Mouse (Mus musculus) bone marrow, adult 2 months (tissue): ENCODE results near the gene Acat3. TPM values are rescaled to one million over a fixed set of nuclear protein-coding genes. Genes with fewer than 3 reads are reported as not detected.
"Not testable (repeated sequence)": the region's sequence is repeated elsewhere in the genome, so short reads cannot be mapped to it uniquely, and the experiment has no call there.

ENCODE experiments used
- H3K27ac ChIP-seq: fragments of 200-500 bp; 2 replicates; pipeline ENCODE4 v1.5.1; 2012; ENCODE audit warnings: low read depth, mild to moderate bottlenecking, control low read depth, inconsistent platforms, low read length; ENCODE audit not compliant: control insufficient read depth, poor library complexity, insufficient read depth
- H3K4me1 ChIP-seq: fragments of 200-500 bp; 2 replicates; pipeline ENCODE4 v1.6.1; 2011; ENCODE audit warnings: low read length; ENCODE audit not compliant: control insufficient read depth, insufficient read depth
- H3K4me3 ChIP-seq: fragments of 200-500 bp; replicated peaks from 2 replicates; pipeline ENCODE3; 2011; ENCODE audit warnings: mild to moderate bottlenecking, low read depth, low read length, control low read depth; ENCODE audit not compliant: control insufficient read depth
- CTCF ChIP-seq: fragments of 200-500 bp; IDR thresholded peaks from 2 replicates; pipeline ENCODE4 v1.5.1; 2011; ENCODE audit warnings: low read length, control low read depth; ENCODE audit not compliant: control insufficient read depth, insufficient read depth
- POLR2A ChIP-seq: fragments of 200-500 bp; IDR thresholded peaks from 2 replicates; pipeline ENCODE4 v1.6.1; 2011; ENCODE audit warnings: low read depth, mild to moderate bottlenecking, control low read depth, low read length, borderline replicate concordance; ENCODE audit not compliant: control insufficient read depth
- WGBS: fragments of 180-500 bp; shearing (Covaris S2); methylation state at CpG from one replicate; pipeline ENCODE4 v1.1.7; 2018; 5-methylcytosine and 5-hydroxymethylcytosine counted together
- polyA plus RNA-seq: library from polyadenylated mRNA; stranded (reverse); fragments of >200 nt; gene quantifications from 2 replicates; pipeline ENCODE4 v1.2.4, GENCODE M21; 2011; ENCODE audit warnings: low replicate concordance; ENCODE audit not compliant: missing spikeins, insufficient read depth, insufficient read length

Gene Acat3
- polyA plus RNA-seq, 1 experiment = 1.2 TPM

DNA sequence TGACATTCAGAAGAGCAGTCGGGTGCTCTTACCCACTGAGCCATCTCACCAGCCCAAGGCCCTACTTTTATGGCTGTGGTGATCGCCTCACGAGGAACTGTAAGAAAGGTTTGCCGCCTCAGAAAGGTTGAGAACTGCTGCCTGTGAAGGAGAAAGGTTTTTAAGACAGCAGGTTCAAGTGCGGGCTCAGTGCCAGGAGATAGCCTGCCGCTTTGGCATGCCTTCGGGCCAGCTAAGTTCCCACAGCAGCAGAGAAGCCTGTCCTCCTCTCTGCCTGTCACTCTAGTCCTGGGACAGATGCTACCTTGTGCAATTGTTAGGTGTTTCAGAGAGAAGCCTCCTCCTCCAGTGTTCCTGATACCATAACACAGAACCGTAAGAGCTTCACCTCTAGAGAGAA lies 16.3 kb upstream of the Acat3 start:
- 88% methylated on average over 8 of the region's 8 CpGs for WGBS
- no peak overlapping the region for H3K27ac ChIP-seq
- no peak for TF ChIP-seq CTCF
- TF ChIP-seq POLR2A = no peak
- H3K4me1 ChIP-seq = no peaks in the 10 kb centered on the region; the same call in 1 of the 2 replicates
- no peak overlapping the region for H3K4me3 ChIP-seq

DNA sequence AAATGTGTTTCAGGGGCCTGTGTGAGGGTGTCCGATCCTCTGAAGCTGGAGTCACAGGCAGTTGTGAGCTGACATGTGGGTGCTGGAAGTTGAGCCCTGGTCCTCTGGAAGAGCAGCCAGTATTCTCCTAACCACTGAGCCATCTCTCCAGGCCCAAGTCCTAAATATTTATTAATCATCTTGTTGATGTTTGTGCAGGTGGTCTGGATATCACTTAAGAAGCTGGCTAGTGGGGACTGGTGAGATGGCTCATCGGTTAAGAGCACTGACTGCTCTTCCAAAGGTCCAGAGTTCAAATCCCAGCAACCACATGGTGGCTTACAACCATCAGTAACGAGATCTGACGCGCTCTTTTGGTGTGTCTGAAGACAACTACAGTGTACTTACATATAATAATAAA lies 9.3 kb upstream of the Acat3 start:
- Histone ChIP-seq H3K4me1 (no peaks in the 10 kb centered on the region; the same call in 1 of the 2 replicates), H3K27ac (no peak overlapping the region), H3K4me3 (no peak overlapping the region)
- TF ChIP-seq POLR2A (no peak), CTCF (no peak)
- 92% methylated on average over 5 of the region's 5 CpGs for WGBS

DNA sequence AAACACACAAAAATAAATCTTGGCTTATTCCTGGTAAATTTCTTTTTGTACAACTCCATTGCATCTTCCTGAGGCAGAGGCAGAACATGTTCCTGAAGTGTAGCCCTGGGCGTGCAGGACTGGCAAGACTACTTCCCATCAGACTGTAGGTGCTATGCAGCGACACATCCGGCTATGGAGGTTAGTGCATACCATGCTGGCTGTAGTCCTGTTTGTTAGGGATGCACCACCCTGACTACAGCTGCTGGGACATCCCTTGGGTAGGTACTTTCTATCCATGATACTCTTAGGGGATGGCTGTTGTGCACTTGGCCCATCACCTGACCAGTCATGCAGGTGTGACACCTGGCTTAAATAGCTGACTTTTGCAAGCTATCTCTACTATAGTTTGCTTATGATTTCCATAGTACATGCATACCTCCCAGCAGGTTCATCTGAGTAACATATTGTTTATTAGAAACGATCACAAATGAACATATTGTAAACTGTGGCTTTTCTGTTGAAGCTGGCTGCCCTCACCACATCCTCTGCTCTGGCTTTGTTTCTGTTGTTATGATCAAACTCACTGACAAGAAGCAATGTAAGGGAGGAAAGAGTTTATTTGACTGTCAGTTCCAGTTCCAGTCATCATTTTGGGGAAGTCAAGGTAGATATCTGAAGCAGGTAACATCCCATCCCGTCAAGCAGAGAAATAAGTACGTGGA lies 2.2 kb upstream of the Acat3 start:
- TF ChIP-seq CTCF (no peak), POLR2A (no peak)
- Histone ChIP-seq H3K4me1 (peaks cover 2% of the 10 kb centered on the region; the same call in 1 of the 2 replicates), H3K27ac (no peak overlapping the region), H3K4me3 (no peak overlapping the region)
- WGBS = 85% methylated on average over 6 of the region's 6 CpGs

DNA sequence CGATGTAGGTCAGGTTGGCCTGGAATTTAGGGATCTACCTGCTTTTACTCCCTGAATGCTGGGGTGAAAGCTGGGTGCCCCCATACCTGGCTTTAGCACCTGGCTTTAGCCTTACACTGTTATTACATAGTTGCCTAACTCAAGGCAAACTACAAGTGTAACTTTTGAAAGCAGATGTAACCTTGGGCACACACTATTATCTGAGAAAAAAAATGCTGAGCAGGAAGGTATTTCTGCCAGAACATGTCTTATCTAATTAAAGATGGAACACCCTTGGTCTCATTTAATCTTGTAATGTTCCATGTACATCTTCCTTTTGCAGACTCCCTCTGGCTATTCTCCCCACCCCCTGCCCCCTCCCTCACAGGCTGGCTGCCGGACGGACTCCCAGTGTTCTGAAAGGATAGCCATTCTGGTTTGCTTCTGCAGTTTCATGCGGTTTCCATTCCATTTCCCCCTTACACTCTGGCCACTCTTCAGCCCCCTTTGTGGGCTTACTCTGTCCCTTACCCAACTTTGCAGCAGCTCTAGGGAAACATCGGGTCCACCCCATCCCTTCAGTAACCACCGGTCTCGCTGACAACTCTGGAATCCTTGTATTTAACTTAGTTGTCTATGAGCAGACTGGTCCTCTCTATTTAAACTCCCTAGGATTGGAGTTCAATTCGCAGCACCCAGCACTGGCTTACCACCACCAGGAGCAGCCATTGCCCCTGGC lies 1.3 kb upstream of the Acat3 start:
- H3K27ac ChIP-seq = no peak overlapping the region
- 67% methylated on average over 8 of the region's 8 CpGs for WGBS
- no peak overlapping the region for H3K4me3 ChIP-seq
- no peak for TF ChIP-seq CTCF
- no peak for TF ChIP-seq POLR2A
- peaks cover 2% of the 10 kb centered on the region; the same call in 1 of the 2 replicates for H3K4me1 ChIP-seq

DNA sequence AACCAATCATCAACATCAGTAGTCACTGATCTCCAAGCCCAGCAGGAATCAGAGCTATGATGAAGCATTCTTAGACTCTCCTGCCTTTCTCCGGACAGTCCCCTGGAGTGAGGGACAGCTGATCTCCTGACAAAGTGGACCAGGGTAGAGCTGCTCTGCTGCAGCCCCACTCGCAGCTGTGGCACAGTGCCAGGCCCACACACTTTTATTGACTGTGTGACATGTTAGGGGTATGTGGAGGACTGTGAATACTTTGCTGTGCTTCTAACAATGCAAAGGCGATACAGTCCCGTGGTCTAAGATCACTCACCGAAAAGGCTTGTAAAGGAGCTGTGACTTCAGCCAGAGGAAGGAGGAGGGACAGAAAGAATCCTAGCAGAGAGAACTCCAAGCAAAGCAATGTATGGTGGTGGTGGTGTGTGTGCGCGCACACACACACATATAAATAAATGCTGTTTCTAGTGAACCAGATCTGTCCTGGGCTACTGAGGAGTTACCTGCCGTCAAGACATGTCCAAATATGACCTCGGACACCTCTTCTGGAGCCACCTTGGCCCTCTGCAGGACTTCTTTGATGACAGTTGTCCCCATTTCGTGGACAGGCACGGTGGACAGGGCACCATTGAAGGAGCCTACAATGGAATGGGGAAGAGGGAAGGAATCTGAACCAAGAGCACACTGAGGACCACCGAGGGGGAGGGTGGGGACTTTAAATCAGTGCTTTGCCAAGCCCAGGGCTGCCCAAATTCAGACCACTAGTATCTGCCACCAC lies 837 bp downstream of the Acat3 start:
- not testable (repeated sequence) for H3K4me3 ChIP-seq, H3K4me1 ChIP-seq, H3K27ac ChIP-seq
- WGBS = 58% methylated on average over 3 of the region's 12 CpGs

DNA sequence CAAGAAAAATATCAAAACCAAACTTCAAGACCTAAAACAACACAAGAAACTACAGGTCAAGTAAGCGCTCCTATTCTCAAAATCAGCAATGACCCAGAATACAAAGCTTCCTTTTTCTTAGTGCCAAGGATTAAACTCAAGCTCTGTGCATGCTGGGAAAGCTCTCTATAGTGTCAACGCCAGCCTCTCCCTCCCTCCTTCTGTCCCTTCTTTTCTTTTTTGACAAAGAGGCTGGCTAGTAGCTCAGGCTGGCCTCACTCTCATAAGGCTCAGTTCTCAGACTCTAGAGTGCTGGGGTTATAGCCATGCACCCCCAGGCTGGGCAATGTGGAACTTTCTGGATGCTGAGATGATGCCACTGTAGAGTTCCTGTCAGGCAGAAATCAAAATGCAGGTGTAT lies 2.3 kb downstream of the Acat3 start:
- WGBS = 63% methylated on average over 2 of the region's 2 CpGs
- Histone ChIP-seq H3K27ac (no peak overlapping the region), H3K4me3 (no peak overlapping the region), H3K4me1 (peaks cover 2% of the 10 kb centered on the region; the same call in 1 of the 2 replicates)
- no peak for TF ChIP-seq CTCF
- no peak for TF ChIP-seq POLR2A

DNA sequence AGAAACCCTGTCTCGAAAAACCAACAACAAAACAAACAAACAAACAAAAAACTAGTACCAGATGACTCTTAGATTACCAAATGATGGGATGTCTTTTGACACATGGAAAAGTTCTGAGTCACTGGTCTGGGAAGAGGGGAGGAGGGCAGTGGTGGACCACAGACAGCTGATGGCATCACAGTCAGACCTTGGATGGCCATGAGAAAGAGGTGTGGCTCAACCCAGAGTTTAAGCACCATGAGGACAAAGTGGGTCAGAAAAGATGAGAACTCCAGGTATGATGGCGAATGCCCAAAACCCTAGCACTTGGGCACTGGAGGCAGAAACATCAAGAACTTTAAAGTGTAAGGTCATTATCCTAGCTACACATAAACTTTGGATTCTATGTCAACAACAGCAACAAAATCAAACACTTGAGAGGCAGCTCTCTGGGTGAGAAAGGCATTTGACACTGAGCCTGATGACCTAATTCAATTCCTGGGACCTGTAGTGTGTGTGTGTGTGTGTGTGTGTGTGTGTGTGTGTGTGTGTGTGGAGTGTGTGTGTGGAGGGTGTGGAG lies 2.9 kb downstream of the Acat3 start:
- WGBS = 81% methylated on average over 2 of the region's 2 CpGs
- no peak overlapping the region for H3K27ac ChIP-seq
- no peak overlapping the region for H3K4me3 ChIP-seq
- TF ChIP-seq POLR2A (no peak), CTCF (no peak)
- peaks cover 2% of the 10 kb centered on the region; the same call in 1 of the 2 replicates for H3K4me1 ChIP-seq

DNA sequence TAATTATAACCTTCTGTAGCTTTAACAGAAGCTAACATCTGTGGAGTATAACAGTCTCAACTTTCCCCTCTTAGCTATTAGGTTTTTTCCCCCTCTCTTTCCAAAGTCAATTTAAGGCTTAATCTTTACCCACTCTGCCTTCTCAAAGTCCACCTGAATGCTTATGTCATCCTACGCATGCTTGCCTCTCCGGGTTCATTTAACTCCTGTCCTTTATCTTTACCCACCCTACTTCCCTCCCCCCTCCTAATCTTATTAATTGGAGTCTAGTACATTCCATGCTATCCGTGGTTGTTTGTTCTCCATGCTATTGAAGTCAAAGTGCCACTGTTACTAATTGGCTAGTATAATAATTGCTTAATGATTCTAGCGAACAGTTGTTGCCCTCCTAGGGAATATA lies 4.7 kb downstream of the Acat3 start:
- Histone ChIP-seq H3K4me3 (no peak overlapping the region), H3K4me1 (peaks cover 2% of the 10 kb centered on the region; the same call in 1 of the 2 replicates), H3K27ac (no peak overlapping the region)
- TF ChIP-seq CTCF = no peak
- no peak for TF ChIP-seq POLR2A
- 75% methylated on average over 4 of the region's 4 CpGs for WGBS

DNA sequence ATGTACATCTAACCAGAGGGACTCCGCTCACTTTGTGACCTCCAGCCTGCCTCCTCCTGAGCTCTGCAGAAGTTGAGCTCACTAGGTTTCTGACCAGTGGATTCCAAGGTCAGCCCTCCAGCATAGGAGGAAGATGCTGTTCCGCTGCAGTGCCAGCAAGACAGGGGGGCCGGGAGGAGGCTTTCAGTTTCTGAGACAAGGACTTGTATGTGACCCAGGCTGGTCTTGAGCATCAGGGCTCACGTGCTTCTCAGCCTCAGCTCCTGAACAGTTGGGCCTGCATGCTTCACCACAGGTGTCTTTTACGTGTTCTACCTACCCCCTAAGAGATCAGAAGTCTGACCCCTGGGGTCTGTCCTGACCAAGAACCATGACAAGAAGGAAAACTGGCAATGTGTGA lies 8.8 kb downstream of the Acat3 start:
- 83% methylated on average over 5 of the region's 5 CpGs for WGBS
- not testable (repeated sequence) for H3K4me3 ChIP-seq, H3K27ac ChIP-seq, H3K4me1 ChIP-seq
